Mouse (Mus musculus): ENCODE results near the gene Card6. TPM values are rescaled to one million over a fixed set of nuclear protein-coding genes. Genes with fewer than 3 reads are reported as not detected.

The Card6 gene
- total RNA-seq (2023): 88.0 TPM

DNA sequence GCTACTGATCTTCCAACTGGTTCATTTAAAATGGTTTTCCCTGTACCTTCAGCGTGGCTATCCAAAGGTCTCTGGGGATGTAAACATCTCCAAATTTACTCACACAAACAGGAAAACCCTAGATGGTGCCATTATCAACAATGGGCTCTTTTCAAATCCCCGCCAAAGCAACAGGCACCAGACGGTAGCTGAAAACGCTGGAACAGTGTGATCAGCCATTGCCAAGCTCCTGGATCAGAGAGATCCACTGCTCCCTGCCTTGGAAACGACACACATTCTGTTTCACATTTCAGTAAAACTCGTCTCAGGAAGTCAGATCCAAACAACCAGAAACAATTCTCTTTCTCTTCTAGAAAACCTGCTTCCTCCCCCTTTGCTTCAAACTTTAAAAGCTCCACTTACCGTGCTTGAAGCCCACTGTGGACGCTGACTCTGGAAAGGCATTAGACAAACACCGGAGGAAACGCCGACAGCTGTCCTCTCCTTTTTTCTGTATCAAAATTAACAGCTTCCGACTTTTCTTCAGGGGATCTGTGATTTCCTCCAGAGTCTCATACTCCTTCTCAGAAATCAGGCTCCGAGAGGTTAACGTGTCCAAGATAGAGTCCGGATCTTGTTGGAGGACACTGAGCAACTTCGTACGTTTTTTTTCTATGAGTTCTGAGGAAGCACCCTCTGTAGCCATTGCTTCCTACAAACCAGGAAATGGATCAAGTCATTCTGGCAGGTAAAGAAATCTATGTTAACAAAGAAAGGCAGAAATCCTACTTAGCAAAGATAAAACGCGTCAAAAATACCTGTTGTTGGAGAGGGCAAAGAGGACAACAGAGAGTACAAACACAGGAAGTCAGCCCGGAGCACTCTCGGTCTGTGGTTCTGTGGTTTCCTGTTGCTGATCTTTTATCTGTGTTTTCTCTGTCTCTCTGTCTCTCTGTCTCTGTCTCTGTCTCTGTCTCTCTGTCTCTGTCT, at the start of gene Card6:
Card6 (minus strand) TSS at position 854 of the 969 bp plus-strand sequence.

GRCm38 (mm10) chr15:5143361-5144020, 35.2 kb upstream of the Card6 start, which contains the start of gene Prkaa1:
Gene Prkaa1, plus strand, starts transcription at chr15:5143861.

GRCm38 (mm10) chr15:5116270-5117030, 8.1 kb upstream of the Card6 start, which contains the start of gene Rpl37:
Gene Rpl37, plus strand, starts transcription at chr15:5116645.

DNA sequence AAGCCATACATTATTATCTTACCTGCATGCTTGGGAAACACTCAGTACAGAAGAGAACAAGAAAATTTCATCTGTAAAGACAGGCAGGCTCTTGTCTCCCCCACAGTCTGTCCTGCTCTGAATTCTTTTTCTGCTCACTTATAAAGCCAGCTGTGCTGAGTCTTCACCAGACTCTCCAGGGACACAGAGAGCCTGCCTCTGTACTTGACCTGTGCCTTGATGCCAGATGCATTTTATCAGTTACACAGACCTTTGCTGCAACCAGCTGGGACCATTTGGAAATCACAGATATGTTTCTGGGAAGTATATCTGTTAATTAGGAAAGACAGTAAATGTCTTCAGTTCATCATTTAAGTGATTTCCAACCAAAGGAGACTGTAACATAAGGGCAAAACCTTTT, 44.7 kb downstream of the Card6 start, which contains the start of gene C7:
C7 (minus strand) TSS at position 106 of the 400 bp plus-strand sequence.

Other genes starting within 250 kb of the Card6 start
- not detected for gene Mroh2b, start 209.8 kb downstream of the Card6 start, total RNA-seq (2023)
- not detected for gene C7, start 44.8 kb downstream of the Card6 start, total RNA-seq (2023)
- 1,168 TPM for gene Rpl37, start 8.1 kb upstream of the Card6 start, total RNA-seq (2023)
- 25.7 TPM for gene Prkaa1, start 35.3 kb upstream of the Card6 start, total RNA-seq (2023)
- gene Ttc33, start 77.0 kb upstream of the Card6 start, total RNA-seq (2023): 27.5 TPM
- gene Ptger4, start 135.6 kb upstream of the Card6 start, total RNA-seq (2023): 52.4 TPM

Data from CD8-positive naive resting alpha-beta T cell, adult 57 days (primary cell).